Mouse (Mus musculus): Measurements from ENCODE around the gene Cux1. TPM values are rescaled to one million over a fixed set of nuclear protein-coding genes. Genes with fewer than 3 reads are reported as not detected.

The Cux1 gene
- polyA plus RNA-seq, 1 experiment from 2014 or later, result 82.3 TPM

Small RNAs within 50 kb of the gene (microRNA-seq; reads per million reads assigned to microRNA genes)
- gene Mir721, result not detected

Other genes starting within 250 kb of the Cux1 start
- gene Myl10, start 125.7 kb upstream of the Cux1 start, polyA plus RNA-seq (2016; fragmentation: Nextera tagmentation; extraction: Ambion mirVana), result not detected in 2 replicates